Mouse (Mus musculus): ENCODE measurements around the gene Zmiz1. TPM values are rescaled to one million over a fixed set of nuclear protein-coding genes. Genes with fewer than 3 reads are reported as not detected.

Gene Zmiz1
- total and polyA plus RNA-seq, 2 experiments from 2014 or later: 50.6 to 135 TPM

DNA sequence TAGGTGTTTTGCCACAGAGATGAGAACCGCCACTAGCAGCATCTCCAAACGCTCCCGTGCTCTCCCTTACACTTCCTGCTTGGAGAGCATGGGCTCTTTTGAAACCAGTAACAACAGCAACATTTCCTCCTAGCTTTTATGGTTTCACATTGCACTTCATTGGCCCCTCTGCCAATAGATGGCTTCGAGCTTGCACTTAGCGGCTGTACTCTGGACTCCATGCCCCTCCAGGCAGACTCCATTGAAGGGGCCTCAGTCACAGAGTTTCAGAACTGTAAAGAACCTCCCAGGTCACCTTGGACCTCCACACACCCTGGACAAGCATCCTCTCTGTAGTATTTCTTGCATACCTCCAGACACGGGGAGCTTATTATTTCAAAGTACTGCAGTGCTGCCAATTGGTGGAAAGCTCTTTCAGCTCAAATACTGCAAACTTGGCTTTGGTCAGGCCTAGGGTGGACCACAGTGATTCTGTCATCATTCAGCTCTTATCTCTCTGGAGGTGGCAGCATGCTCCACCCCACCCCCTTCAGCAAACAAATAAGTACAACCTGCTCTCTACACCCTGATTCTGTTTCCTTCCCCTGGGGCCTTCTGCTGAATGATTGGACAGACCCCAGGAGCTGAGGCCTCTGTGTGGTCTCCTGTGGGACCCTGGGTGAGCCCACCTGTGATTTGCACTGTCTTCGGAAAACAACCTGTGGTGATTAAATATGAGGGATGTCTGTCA is 227.4 kb downstream of the Zmiz1 start:
- H3K27me3 ChIP-seq (ENCODE audit: insufficient read depth, low read length): no peaks in the 10 kb centered on the region; the same call in 1 of the 2 replicates
- H3K9me3 ChIP-seq (ENCODE audit: low read length): no peaks in the 10 kb centered on the region
- H3K4me1 ChIP-seq (ENCODE audit: insufficient read depth, low read length): no peaks in the 10 kb centered on the region
- H3K36me3 ChIP-seq (ENCODE audit: insufficient read depth, low read length): no peaks in the 10 kb centered on the region
- H3K9ac ChIP-seq (replicated peaks; ENCODE audit: low read length): no peak overlapping the region
- H3K4me2 ChIP-seq (ENCODE audit: low read depth, low read length): no peak overlapping the region
- no peak for TF ChIP-seq CTCF (IDR thresholded peaks at IDR 0.05; ENCODE audit: low read depth)
- 79% methylated on average over 7 of the region's 7 CpGs for WGBS
- DNase-seq (ENCODE audit: low spot score) (no peak), ATAC-seq (no peak)
- no peak overlapping the region for H3K4me3 ChIP-seq (ENCODE audit: low read length)
- H3K27ac ChIP-seq: no peak overlapping the region

DNA sequence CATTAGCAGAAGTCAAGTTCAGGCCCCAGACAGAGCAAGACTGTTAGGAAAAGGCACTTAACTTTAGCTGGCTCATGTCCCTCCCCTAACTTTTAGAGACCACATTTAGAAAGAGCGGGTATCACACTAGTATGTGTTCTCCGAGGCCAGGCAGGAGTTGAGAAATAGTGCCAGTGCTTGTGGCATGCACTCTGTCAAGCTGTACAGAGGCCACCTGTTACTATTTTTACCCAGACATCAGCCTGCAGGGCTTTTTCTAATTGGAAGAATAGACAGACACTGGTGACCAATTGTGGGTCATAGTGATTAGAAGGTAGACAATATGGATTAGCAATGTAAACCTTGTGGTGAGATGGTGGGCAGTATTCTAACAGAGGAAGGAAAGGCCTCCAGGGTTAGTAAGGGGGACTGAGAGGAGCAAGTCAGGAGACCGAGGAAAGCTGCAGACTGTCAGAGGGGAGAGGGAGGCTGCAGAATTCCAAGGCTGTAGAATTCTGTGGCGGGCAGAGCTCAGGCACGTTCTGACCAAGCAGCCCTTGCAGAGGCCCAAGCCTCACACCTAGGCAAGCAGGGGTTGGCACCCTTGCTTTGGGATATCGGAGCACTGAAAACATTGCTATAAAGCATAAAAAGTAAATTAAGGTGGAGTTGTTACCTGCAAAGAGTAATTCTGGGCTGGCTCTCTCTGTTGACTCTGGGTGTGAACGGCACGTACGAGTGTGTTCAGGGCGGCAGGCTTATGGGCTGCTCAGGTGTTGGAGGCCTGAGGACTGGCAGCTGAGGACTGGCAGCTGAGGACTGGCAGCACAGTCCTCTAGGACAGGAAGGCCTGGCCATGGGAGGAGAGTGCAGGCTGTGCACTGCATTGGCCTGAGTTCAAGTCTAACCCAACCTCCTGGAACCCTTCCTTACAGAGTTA is 228.3 kb downstream of the Zmiz1 start:
- no peaks in the 10 kb centered on the region for H3K4me1 ChIP-seq (ENCODE audit: insufficient read depth, low read length)
- DNase-seq (ENCODE audit: low spot score): no peak
- no peak overlapping the region for H3K27ac ChIP-seq
- H3K9ac ChIP-seq (replicated peaks; ENCODE audit: low read length): no peak overlapping the region
- no peak overlapping the region for H3K4me3 ChIP-seq (ENCODE audit: low read length)
- no peak overlapping the region for H3K4me2 ChIP-seq (ENCODE audit: low read depth, low read length)
- no peaks in the 10 kb centered on the region for H3K36me3 ChIP-seq (ENCODE audit: insufficient read depth, low read length)
- WGBS: 79% methylated on average over 10 of the region's 10 CpGs
- H3K9me3 ChIP-seq (ENCODE audit: low read length): no peaks in the 10 kb centered on the region
- ATAC-seq: no peak
- H3K27me3 ChIP-seq (ENCODE audit: insufficient read depth, low read length): no peaks in the 10 kb centered on the region; the same call in 1 of the 2 replicates
- no peak for TF ChIP-seq CTCF (IDR thresholded peaks at IDR 0.05; ENCODE audit: low read depth)

DNA sequence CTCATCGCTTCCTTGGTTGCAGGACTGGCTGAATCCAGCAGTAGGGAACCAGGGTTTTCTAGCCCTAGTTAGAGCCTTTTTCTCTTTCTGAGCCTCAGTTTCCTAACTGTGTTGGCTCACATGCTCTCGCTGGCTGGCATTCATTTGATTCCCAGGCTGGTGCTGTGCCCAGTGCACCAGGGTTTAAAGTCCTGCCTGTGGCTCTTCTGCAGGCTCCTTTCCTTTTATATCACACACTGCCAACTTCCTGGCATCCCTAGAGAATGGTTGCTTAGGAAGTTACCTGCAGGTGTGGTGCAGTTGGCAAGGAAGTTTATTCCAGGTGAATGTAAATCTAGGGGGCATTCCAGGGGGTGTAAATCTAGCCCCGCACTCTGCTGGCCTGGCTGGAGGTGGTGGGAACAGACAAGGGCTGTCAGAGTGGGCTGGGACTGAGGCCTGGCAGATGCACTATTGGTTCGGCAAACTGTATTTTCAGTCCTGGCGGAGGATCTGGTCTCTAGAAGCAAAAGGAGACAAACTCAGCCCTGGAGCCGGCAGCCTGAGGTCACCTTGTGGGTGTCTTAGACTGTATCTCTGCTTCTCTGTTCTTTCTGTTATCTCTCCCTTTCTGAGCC is 234.4 kb downstream of the Zmiz1 start:
- H3K9me3 ChIP-seq (ENCODE audit: low read length): no peaks in the 10 kb centered on the region
- no peak for TF ChIP-seq CTCF (IDR thresholded peaks at IDR 0.05; ENCODE audit: low read depth)
- peaks cover 13% of the 10 kb centered on the region for H3K4me1 ChIP-seq (ENCODE audit: insufficient read depth, low read length)
- H3K27me3 ChIP-seq (ENCODE audit: insufficient read depth, low read length): no peaks in the 10 kb centered on the region; the same call in 1 of the 2 replicates
- peak overlapping the region; percentile 81 for H3K4me3 ChIP-seq (ENCODE audit: low read length)
- WGBS: 62% methylated on average over 6 of the region's 6 CpGs
- ATAC-seq (peak; percentile 52; the same call in 1 of the 2 replicates), DNase-seq (ENCODE audit: low spot score) (no peak)
- peak overlapping the region; percentile 98 for H3K4me2 ChIP-seq (ENCODE audit: low read depth, low read length)
- H3K36me3 ChIP-seq (ENCODE audit: insufficient read depth, low read length): peaks cover 5% of the 10 kb centered on the region
- peak overlapping the region; percentile 33; the same call in 1 of the 2 replicates for H3K27ac ChIP-seq
- peak overlapping the region; percentile 78; the same call in 1 of the 2 replicates for H3K9ac ChIP-seq (replicated peaks; ENCODE audit: low read length)

DNA sequence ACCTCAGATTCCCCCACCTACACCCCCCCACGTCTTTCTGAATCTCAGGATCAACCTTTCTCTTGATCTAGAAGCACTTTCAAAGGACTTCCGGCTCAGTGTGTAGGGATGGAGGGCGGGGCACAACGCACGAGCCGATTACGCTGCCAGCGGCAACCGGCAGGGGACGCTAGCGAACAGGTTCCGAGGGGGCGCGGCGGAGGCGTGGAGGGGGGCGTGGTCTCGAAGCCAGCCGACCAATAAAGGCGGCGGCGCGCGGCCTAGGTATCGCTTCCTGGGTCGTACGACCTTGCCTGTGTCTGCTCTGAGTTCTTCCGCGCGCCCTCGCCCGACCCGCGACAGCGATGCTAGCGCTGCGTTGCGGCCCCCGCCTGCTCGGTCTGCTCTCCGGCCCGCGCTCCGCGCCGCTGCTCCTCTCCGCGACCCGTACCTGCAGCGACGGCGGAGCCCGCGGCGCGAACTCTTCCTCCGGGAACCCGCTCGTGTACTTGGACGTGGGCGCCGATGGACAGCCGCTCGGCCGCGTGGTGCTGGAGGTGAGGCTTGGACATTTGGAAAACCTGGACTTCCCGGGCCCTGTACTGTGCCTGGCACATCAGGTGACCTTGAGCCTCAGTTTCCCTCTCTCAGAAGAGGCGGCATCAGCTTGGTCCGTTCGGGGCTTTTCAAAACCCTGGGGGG is 235.0 kb downstream of the Zmiz1 start, which contains the start of gene Ppif:
TSS of gene Ppif (plus strand) at position 267 of the 681 bp plus-strand sequence.
- TF ChIP-seq CTCF (IDR thresholded peaks at IDR 0.05; ENCODE audit: low read depth): peak; percentile 97
- DNase-seq (ENCODE audit: low spot score) (peak; percentile 97), ATAC-seq (peak; percentile 93)
- H3K4me2 ChIP-seq (ENCODE audit: low read depth, low read length): peak within 1 kb of the TSS; percentile 98
- under 1% methylated on average over 70 of the region's 70 CpGs for WGBS
- peak within 1 kb of the TSS; percentile 65 for H3K27ac ChIP-seq
- no peaks in the 10 kb centered on the region for H3K27me3 ChIP-seq (ENCODE audit: insufficient read depth, low read length)
- H3K4me3 ChIP-seq (ENCODE audit: low read length): peak within 1 kb of the TSS; percentile 81
- H3K36me3 ChIP-seq (ENCODE audit: insufficient read depth, low read length): peaks cover 8% of the 10 kb centered on the region
- peaks cover 13% of the 10 kb centered on the region for H3K4me1 ChIP-seq (ENCODE audit: insufficient read depth, low read length)
- no peaks in the 10 kb centered on the region for H3K9me3 ChIP-seq (ENCODE audit: low read length)
- H3K9ac ChIP-seq (replicated peaks; ENCODE audit: low read length): peak within 1 kb of the TSS; percentile 78

DNA sequence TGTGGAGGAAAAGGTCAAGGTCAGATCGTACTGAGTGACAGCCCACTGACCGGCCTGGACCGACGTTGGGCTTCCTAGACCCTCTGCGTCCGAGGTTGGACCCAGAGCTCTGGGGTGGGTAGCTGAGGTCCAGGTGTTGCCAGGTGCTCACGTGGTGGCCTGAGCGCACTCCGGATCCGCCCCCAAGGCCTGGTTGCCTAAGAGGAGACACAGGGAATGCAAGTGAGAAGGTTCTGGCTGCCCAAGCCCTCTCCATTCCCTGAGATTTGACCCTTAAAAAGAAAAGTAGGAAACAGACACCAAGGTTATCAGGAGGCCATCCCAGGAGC is 235.5 kb downstream of the Zmiz1 start:
- Histone ChIP-seq H3K4me3 (ENCODE audit: low read length) (peak overlapping the region; percentile 81), H3K9me3 (ENCODE audit: low read length) (no peaks in the 10 kb centered on the region), H3K4me2 (ENCODE audit: low read depth, low read length) (peak overlapping the region; percentile 98), H3K36me3 (ENCODE audit: insufficient read depth, low read length) (peaks cover 13% of the 10 kb centered on the region), H3K9ac (replicated peaks; ENCODE audit: low read length) (peak overlapping the region; percentile 78), H3K27ac (peak overlapping the region; percentile 65; the same call in 1 of the 2 replicates), H3K27me3 (ENCODE audit: insufficient read depth, low read length) (no peaks in the 10 kb centered on the region), H3K4me1 (ENCODE audit: insufficient read depth, low read length) (peaks cover 13% of the 10 kb centered on the region)
- WGBS: 0% methylated on average over 10 of the region's 10 CpGs
- DNase-seq (ENCODE audit: low spot score) (no peak), ATAC-seq (peak; percentile 25; the same call in 1 of the 2 replicates)
- TF ChIP-seq CTCF (IDR thresholded peaks at IDR 0.05; ENCODE audit: low read depth): no peak

DNA sequence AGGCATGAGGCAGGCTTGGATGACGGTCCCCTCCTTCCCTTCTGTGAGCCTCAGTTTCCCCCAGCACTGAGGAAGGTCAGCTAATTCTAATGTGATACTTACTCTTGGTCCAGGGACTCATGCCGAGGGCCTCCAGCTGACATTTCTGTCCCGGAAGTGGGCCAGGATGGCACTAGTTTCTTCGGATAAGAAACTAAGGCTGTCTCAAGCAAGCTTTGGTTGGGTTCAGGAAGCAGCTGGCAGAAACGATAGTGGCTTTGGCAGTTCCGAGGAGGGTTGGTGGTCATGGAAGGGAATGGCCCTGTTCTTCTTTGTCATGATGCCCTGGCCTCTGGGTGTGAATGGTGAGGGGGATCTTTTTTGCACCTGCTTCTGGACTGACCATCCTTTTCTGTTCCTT is 236.1 kb downstream of the Zmiz1 start:
- WGBS: 61% methylated on average over 6 of the region's 6 CpGs
- H3K9me3 ChIP-seq (ENCODE audit: low read length): no peaks in the 10 kb centered on the region
- no peak for ATAC-seq
- H3K27me3 ChIP-seq (ENCODE audit: insufficient read depth, low read length): no peaks in the 10 kb centered on the region
- no peak for DNase-seq (ENCODE audit: low spot score)
- H3K9ac ChIP-seq (replicated peaks; ENCODE audit: low read length): peak overlapping the region; percentile 78
- H3K4me1 ChIP-seq (ENCODE audit: insufficient read depth, low read length): peaks cover 13% of the 10 kb centered on the region
- peaks cover 15% of the 10 kb centered on the region for H3K36me3 ChIP-seq (ENCODE audit: insufficient read depth, low read length)
- H3K4me2 ChIP-seq (ENCODE audit: low read depth, low read length): peak overlapping the region; percentile 98
- TF ChIP-seq CTCF (IDR thresholded peaks at IDR 0.05; ENCODE audit: low read depth): no peak
- H3K4me3 ChIP-seq (ENCODE audit: low read length): peak overlapping the region; percentile 81
- H3K27ac ChIP-seq: no peak overlapping the region
